Mouse (Mus musculus) right cerebral cortex, postnatal 10 days (tissue): ENCODE results near the gene Pcif1.
"Not testable (repeated sequence)": the region's sequence is repeated elsewhere in the genome, so short reads cannot be mapped to it uniquely, and the experiment has no call there.

Experiments
- DNase-seq, 2 experiments: peaks; one replicate each; pipeline ENCODE4 v3.0.0; 2021; ENCODE audit warnings: low spot score in 2 of 2

Pcif1 gene

GRCm38 (mm10) chr2:164879228-164879567 lies at the start of gene Pcif1:
Gene Pcif1 (plus strand): TSS chr2:164879304.
- peak; percentile 95 to 96 for DNase-seq

- no peak for DNase-seq
These were observed 48.1 kb upstream of the Pcif1 start for GRCm38 (mm10) chr2:164831029-164831428.

GRCm38 (mm10) chr2:164832032-164832747 lies 46.9 kb upstream of the Pcif1 start:
- no peak for DNase-seq

- DNase-seq, result peak; percentile 89 to 91
These were observed 46.3 kb upstream of the Pcif1 start, which contains the start of gene Ctsa for GRCm38 (mm10) chr2:164832748-164833301. Gene Ctsa (plus strand): TSS chr2:164832873.

GRCm38 (mm10) chr2:164833314-164833959 lies 45.7 kb upstream of the Pcif1 start, which contains the start of gene Neurl2:
Gene Neurl2 (minus strand): TSS chr2:164833456.
- DNase-seq, result peak; percentile 95 to 97

GRCm38 (mm10) chr2:164834531-164834930 lies 44.6 kb upstream of the Pcif1 start:
- DNase-seq, result no peak

GRCm38 (mm10) chr2:164835164-164835563 lies 43.9 kb upstream of the Pcif1 start:
- DNase-seq, result no peak

- DNase-seq, result peak in 1 of 2 experiments; percentile 21
These were observed 33.3 kb upstream of the Pcif1 start for GRCm38 (mm10) chr2:164845782-164846181.

GRCm38 (mm10) chr2:164850061-164850460 lies 29.0 kb upstream of the Pcif1 start:
- no peak for DNase-seq

GRCm38 (mm10) chr2:164855572-164855971 lies 23.5 kb upstream of the Pcif1 start:
- not testable (repeated sequence) for DNase-seq

- DNase-seq, result no peak
These were observed 22.6 kb upstream of the Pcif1 start for GRCm38 (mm10) chr2:164856309-164857100.

- DNase-seq, result peak; percentile 62 to 71
These were observed 21.8 kb upstream of the Pcif1 start, which contains the start of gene Pltp for GRCm38 (mm10) chr2:164857101-164857821. Gene Pltp (minus strand): TSS chr2:164857711.

- DNase-seq, result no peak
These were observed 21.1 kb upstream of the Pcif1 start for GRCm38 (mm10) chr2:164857842-164858553.

GRCm38 (mm10) chr2:164859155-164859554 lies 19.9 kb upstream of the Pcif1 start:
- DNase-seq, result no peak

- no peak for DNase-seq
These were observed 19.3 kb upstream of the Pcif1 start for GRCm38 (mm10) chr2:164859640-164860432.

GRCm38 (mm10) chr2:164861094-164861493 lies 18.0 kb upstream of the Pcif1 start:
- no peak for DNase-seq

GRCm38 (mm10) chr2:164862179-164862861 lies 16.8 kb upstream of the Pcif1 start:
- peak; percentile 63 to 71 for DNase-seq

GRCm38 (mm10) chr2:164863411-164863810 lies 15.7 kb upstream of the Pcif1 start:
- not testable (repeated sequence) for DNase-seq

- no peak for DNase-seq
These were observed 14.5 kb upstream of the Pcif1 start for GRCm38 (mm10) chr2:164864593-164864992.
